Mouse (Mus musculus): ENCODE data around the gene Miox.

DNA sequence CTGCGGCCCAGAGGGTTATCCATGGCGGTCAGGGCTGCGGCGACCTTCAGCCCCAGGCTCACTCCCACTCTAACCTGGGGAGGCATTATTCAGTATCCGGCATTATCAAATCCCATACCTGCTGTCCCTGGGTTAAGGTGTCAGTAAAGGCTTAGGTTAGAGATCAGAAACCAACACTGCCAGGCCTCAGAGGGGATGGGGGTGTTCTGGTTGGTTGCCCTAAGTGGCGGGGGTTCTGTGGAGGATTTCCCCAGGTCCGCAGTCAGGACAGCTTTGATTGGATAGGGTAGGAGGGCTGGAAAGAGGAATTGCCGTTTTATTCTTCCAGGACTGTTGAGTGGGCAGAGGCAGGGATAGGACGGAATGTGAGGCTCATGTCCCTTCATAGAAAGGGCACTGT is 40.1 kb downstream of the Miox start:
- no peak for TF ChIP-seq POLR2A (IDR thresholded peaks at IDR 0.05; ENCODE audit: control insufficient read depth, extremely low read depth, insufficient read depth, low read length, poor library complexity)
- TF ChIP-seq CTCF (IDR thresholded peaks at IDR 0.05; ENCODE audit: borderline replicate concordance, control insufficient read depth, extremely low read depth, insufficient read depth, low read length, poor library complexity) = no peak

Data from thymus, adult 2 months (tissue).